Mouse (Mus musculus): ENCODE data around the gene Ssna1. TPM values are rescaled to one million over a fixed set of nuclear protein-coding genes. Genes with fewer than 3 reads are reported as not detected.

Gene Ssna1
- polyA plus RNA-seq (2015; fragmentation: Nextera tagmentation; extraction: Ambion mirVana): 200 and 212 TPM in 2 replicates

- peak within 1 kb of the TSS; percentile 91 for H3K4me2 ChIP-seq (replicated peaks)
- peak within 1 kb of the TSS; percentile 87 for H3K27ac ChIP-seq
- peak within 1 kb of the TSS; percentile 85 for H3K9ac ChIP-seq
- H3K9me3 ChIP-seq: no peaks in the 10 kb centered on the region
- peaks cover 58% of the 10 kb centered on the region for H3K36me3 ChIP-seq
- peak within 1 kb of the TSS; percentile 89 for H3K4me3 ChIP-seq (replicated peaks)
- peaks cover 29% of the 10 kb centered on the region for H3K4me1 ChIP-seq (replicated peaks)
- no peaks in the 10 kb centered on the region for H3K27me3 ChIP-seq (replicated peaks)
- under 1% methylated on average over 55 of the region's 55 CpGs for WGBS
- peak; percentile 96 for ATAC-seq
These were observed at the start of gene Ssna1, which contains the start of gene Anapc2 for GRCm38 (mm10) chr2:25271827-25272511. Ssna1 (minus strand) TSS chr2:25272438. Anapc2 (plus strand) TSS chr2:25272478.

DNA sequence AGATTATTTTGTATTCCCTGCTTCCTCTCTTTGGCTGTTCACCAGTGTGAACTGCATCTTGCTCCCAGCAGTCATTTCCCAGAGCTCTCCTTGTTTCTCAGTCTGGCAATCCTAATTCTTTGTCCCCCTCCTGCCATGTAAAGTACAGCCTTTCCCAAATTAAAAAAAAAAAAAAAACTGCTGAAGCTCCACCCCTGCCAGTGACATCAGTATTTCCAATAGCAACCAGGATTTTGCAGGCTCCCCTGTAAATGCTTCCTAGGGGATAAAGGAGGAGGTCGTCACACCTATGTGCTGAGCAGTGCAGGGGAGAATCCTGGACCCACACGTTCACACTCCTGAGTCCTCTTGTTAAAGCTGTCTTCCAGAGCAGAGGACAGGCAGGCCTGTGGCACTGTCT, 47.8 kb upstream of the Ssna1 start:
- no peak overlapping the region for H3K4me3 ChIP-seq (replicated peaks)
- peaks cover 3% of the 10 kb centered on the region; the same call in 1 of the 2 replicates for H3K4me1 ChIP-seq (replicated peaks)
- H3K9ac ChIP-seq: no peak overlapping the region
- no peak for ATAC-seq
- WGBS: 18% methylated on average over 2 of the region's 2 CpGs
- H3K27me3 ChIP-seq (replicated peaks): peaks cover 43% of the 10 kb centered on the region
- no peaks in the 10 kb centered on the region for H3K36me3 ChIP-seq
- H3K27ac ChIP-seq: no peak overlapping the region
- H3K9me3 ChIP-seq: no peaks in the 10 kb centered on the region
- H3K4me2 ChIP-seq (replicated peaks): no peak overlapping the region

- peaks cover 45% of the 10 kb centered on the region for H3K27me3 ChIP-seq (replicated peaks)
- 10% methylated on average over 58 of the region's 58 CpGs for WGBS
- ATAC-seq: peak; percentile 73
These were observed 46.9 kb upstream of the Ssna1 start, which contains the start of gene Grin1 for GRCm38 (mm10) chr2:25318971-25319773. Grin1 (minus strand) TSS chr2:25319187.

DNA sequence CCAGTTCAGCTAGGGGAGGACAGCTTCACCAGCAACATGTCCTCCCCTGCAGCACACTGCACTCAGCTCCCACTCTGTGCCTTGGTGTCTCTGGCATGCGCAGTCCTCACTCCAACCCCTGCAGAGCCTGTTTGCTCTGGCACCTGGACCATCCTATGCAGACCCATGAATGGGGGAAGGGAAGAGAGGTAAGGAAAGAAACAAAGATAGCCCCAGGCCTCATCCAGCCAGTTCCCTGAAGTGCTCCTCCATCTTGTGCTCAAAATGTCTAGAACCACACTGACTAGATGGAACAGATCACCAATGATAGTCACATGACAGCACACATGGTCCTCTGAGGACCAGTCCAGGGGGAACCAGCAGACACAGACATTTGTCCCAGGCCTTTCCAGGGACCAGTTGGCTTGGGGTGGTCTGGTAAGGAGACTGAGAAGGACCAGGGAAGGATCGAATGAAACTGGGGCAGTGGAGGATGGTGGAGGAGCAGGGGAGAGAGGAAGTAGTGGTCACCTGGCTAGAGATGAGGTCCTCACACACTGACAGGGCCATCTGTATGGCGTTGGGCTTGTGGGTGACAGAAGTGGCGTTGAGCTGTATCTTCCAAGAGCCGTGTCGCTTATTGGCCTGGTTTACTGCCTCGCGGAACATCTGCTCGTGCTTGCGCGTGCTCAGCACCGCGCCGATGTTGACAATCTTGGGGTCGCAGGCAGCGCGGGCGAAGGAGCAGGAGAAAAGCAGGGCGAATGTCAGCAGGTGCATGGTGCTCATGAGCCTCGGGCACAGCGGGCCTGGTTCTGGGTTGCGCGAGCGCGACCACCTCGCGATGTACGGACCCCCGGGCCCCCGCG, 46.1 kb upstream of the Ssna1 start:
- Histone ChIP-seq H3K27me3 (replicated peaks) (peaks cover 47% of the 10 kb centered on the region), H3K9me3 (no peaks in the 10 kb centered on the region), H3K27ac (no peak overlapping the region), H3K4me1 (replicated peaks) (peaks cover 3% of the 10 kb centered on the region; the same call in 1 of the 2 replicates), H3K9ac (no peak overlapping the region), H3K4me2 (replicated peaks) (peak overlapping the region; percentile 75), H3K36me3 (no peaks in the 10 kb centered on the region), H3K4me3 (replicated peaks) (peak overlapping the region; percentile 27)
- 6% methylated on average over 31 of the region's 31 CpGs for WGBS
- ATAC-seq: peak; percentile 31; the same call in 1 of the 2 replicates

More at GRCm38 (mm10) chr2:25318971-25319773, 46.9 kb upstream of the Ssna1 start, which contains the start of gene Grin1:
- Histone ChIP-seq H3K36me3 (no peaks in the 10 kb centered on the region), H3K4me2 (replicated peaks) (peak within 1 kb of the TSS; percentile 75), H3K9me3 (no peaks in the 10 kb centered on the region), H3K27ac (no peak within 1 kb of the TSS), H3K9ac (no peak within 1 kb of the TSS), H3K4me3 (replicated peaks) (peak within 1 kb of the TSS; percentile 27), H3K4me1 (replicated peaks) (peaks cover 3% of the 10 kb centered on the region; the same call in 1 of the 2 replicates)

GRCm38 (mm10) chr2:25311491-25311891, 39.3 kb upstream of the Ssna1 start:
- Histone ChIP-seq H3K4me1 (replicated peaks) (0 out of 2 replicates have a peak, but pooled peaks cover 3% of the 10 kb centered on the region), H3K4me2 (replicated peaks) (peak overlapping the region; percentile 53), H3K4me3 (replicated peaks) (peak overlapping the region; percentile 25; the same call in 1 of the 2 replicates), H3K27me3 (replicated peaks) (peaks cover 65% of the 10 kb centered on the region), H3K27ac (no peak overlapping the region), H3K9me3 (no peaks in the 10 kb centered on the region), H3K36me3 (no peaks in the 10 kb centered on the region), H3K9ac (no peak overlapping the region)
- ATAC-seq: peak; percentile 93
- WGBS: 3% methylated on average over 11 of the region's 11 CpGs

- WGBS: 2% methylated on average over 22 of the region's 22 CpGs
- H3K4me3 ChIP-seq (replicated peaks): peak overlapping the region; percentile 25
These were observed 38.7 kb upstream of the Ssna1 start for GRCm38 (mm10) chr2:25310969-25311368.

GRCm38 (mm10) chr2:25310180-25310579, 37.9 kb upstream of the Ssna1 start:
- no peak overlapping the region for H3K9ac ChIP-seq
- no peaks in the 10 kb centered on the region for H3K9me3 ChIP-seq
- 51% methylated on average over 10 of the region's 10 CpGs for WGBS
- H3K27me3 ChIP-seq (replicated peaks): peaks cover 69% of the 10 kb centered on the region
- ATAC-seq: no peak
- no peak overlapping the region for H3K4me3 ChIP-seq (replicated peaks)
- no peak overlapping the region for H3K27ac ChIP-seq
- no peak overlapping the region for H3K4me2 ChIP-seq (replicated peaks)
- no peaks in the 10 kb centered on the region for H3K36me3 ChIP-seq
- H3K4me1 ChIP-seq (replicated peaks): peaks cover 5% of the 10 kb centered on the region; the same call in 1 of the 2 replicates

More at GRCm38 (mm10) chr2:25310969-25311368, 38.7 kb upstream of the Ssna1 start:
- Histone ChIP-seq H3K9ac (peak overlapping the region; percentile 20; the same call in 1 of the 2 replicates), H3K4me1 (replicated peaks) (0 out of 2 replicates have a peak, but pooled peaks cover 3% of the 10 kb centered on the region), H3K9me3 (no peaks in the 10 kb centered on the region), H3K27me3 (replicated peaks) (peaks cover 63% of the 10 kb centered on the region), H3K27ac (no peak overlapping the region), H3K4me2 (replicated peaks) (peak overlapping the region; percentile 53), H3K36me3 (no peaks in the 10 kb centered on the region)
- ATAC-seq: peak; percentile 75

GRCm38 (mm10) chr2:25305587-25306359, 33.5 kb upstream of the Ssna1 start:
- H3K4me1 ChIP-seq (replicated peaks): peaks cover 7% of the 10 kb centered on the region; the same call in 1 of the 2 replicates
- H3K27ac ChIP-seq: no peak overlapping the region
- no peak for ATAC-seq
- peak overlapping the region; percentile 47 for H3K4me3 ChIP-seq (replicated peaks)
- peaks cover 52% of the 10 kb centered on the region for H3K27me3 ChIP-seq (replicated peaks)
- peak overlapping the region; percentile 96 for H3K4me2 ChIP-seq (replicated peaks)
- peak overlapping the region; percentile 46 for H3K9ac ChIP-seq
- no peaks in the 10 kb centered on the region for H3K9me3 ChIP-seq
- H3K36me3 ChIP-seq: no peaks in the 10 kb centered on the region
- WGBS: 47% methylated on average over 14 of the region's 14 CpGs

GRCm38 (mm10) chr2:25304657-25305541, 32.7 kb upstream of the Ssna1 start:
- no peaks in the 10 kb centered on the region for H3K36me3 ChIP-seq
- 1% methylated on average over 45 of the region's 45 CpGs for WGBS
- ATAC-seq: peak; percentile 81
- H3K9me3 ChIP-seq: no peaks in the 10 kb centered on the region
- H3K9ac ChIP-seq: peak overlapping the region; percentile 46
- H3K4me2 ChIP-seq (replicated peaks): peak overlapping the region; percentile 96
- peaks cover 45% of the 10 kb centered on the region for H3K27me3 ChIP-seq (replicated peaks)
- H3K27ac ChIP-seq: no peak overlapping the region
- H3K4me1 ChIP-seq (replicated peaks): peaks cover 7% of the 10 kb centered on the region; the same call in 1 of the 2 replicates
- H3K4me3 ChIP-seq (replicated peaks): peak overlapping the region; percentile 47

DNA sequence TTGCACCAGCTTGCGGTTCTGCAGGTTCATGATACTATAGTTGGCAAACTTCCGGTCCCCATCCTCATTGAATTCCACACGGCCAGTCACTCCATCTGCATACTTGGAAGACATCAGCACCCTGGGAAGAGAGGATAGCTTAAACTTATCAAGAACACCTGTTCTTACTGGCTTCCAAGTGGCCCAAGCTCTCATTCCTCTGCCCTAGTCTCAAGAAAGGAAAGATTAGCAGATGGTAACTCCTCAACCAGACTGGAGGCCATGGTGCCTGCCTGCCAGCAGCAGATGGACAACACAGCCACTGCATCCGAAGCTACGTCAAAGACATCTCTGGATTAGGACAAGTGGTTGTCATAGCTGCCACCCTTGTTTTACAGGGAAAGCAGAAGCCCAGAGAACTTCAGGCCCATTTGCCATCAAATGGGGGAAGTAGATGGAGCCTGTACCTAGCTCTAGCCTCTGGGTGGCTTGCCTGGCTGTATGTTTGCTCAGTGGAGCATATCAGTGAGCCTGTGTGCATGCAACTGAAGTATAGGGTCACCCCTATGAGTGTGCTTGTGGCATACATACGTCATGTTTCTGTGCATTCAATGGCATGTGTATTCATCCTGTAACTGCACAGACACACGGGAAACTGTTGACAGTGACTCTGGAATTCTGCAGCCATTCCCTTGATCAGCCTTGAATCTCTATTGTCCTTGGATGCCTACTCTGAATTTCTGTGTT, 31.9 kb upstream of the Ssna1 start:
- peaks cover 7% of the 10 kb centered on the region; the same call in 1 of the 2 replicates for H3K4me1 ChIP-seq (replicated peaks)
- H3K4me2 ChIP-seq (replicated peaks): peak overlapping the region; percentile 96
- 75% methylated on average over 7 of the region's 7 CpGs for WGBS
- peak overlapping the region; percentile 47; the same call in 1 of the 2 replicates for H3K4me3 ChIP-seq (replicated peaks)
- ATAC-seq: no peak
- no peak overlapping the region for H3K9ac ChIP-seq
- peaks cover 42% of the 10 kb centered on the region for H3K27me3 ChIP-seq (replicated peaks)
- H3K27ac ChIP-seq: no peak overlapping the region
- H3K36me3 ChIP-seq: no peaks in the 10 kb centered on the region
- H3K9me3 ChIP-seq: no peaks in the 10 kb centered on the region
